ENCODE assay signal across 8 mouse cellular contexts in the genomic region with DNA sequence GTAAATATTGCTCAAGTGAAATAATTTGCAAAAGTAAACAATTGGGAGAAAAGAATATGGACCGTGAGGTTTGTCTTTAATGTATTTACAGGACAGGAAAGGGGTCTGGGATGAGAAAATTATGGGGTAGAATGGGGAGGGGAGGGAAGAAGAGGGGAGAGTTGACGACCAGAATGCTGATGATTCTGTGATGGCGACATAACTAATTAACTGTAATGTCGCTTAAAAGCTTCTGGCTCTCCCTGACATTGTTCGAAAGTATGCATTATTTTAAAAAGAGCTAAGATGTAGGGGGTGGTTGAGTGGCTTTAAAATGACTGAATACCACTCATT.
A peak's percentile ranks its signal among the peaks of the same experiment; 100 is the strongest.
DNase-seq lines count a peak whose midpoint lies in the region; ATAC-seq lines count a peak whose summit lies in the region.
"Had no signal": no experiment of that assay in that cellular context is flagged by ENCODE, and none has a peak within 500 bp of the region (broad histone marks: within the 10 kb centered on the region; RNA-seq: fewer than 3 reads in every experiment).

No protein-coding gene starts in this region.

- 0 out of 2 replicates have a peak overlapping the region, but pooled peaks have one; percentile 18 for H3K9ac ChIP-seq in kidney, embryonic 15.5 days
- H3K9ac ChIP-seq in hindbrain, embryonic 16.5 days (ENCODE audit: low read depth, low read length): peak overlapping the region; percentile 74
- H3K9ac ChIP-seq in neural tube, embryonic 12.5 days: peak overlapping the region; percentile 52; the same call in 1 of the 2 replicates

- no peak for ATAC-seq in kidney, embryonic 15.5 days (replicated peaks; ENCODE audit: low FRiP score)
- peak; percentile 34; the same call in 1 of the 2 replicates for ATAC-seq in hindbrain, embryonic 16.5 days
- ATAC-seq in neural tube, embryonic 12.5 days (ENCODE audit: low FRiP score, low read depth): peak; percentile 62

- no peak for DNase-seq in kidney, adult 9 months
- no peak for DNase-seq in forebrain, embryonic 10.5 days (ENCODE audit: extremely low spot score, low spot score)
- DNase-seq in right cerebral cortex, postnatal 10 days (ENCODE audit: low spot score in 2 of 2): no peak
- DNase-seq in adrenal gland, adult 8-10 months: no peak

- peak overlapping the region; percentile 39 for H3K4me3 ChIP-seq in kidney, embryonic 15.5 days (replicated peaks)
- peak overlapping the region; percentile 47 for H3K4me3 ChIP-seq in forebrain, embryonic 10.5 days
- peak overlapping the region; percentile 40 for H3K4me3 ChIP-seq in hindbrain, embryonic 16.5 days (ENCODE audit: low read length)
- H3K4me3 ChIP-seq in neural tube, embryonic 12.5 days: peak overlapping the region; percentile 28

- 0 out of 2 replicates have a peak overlapping the region, but pooled peaks have one; percentile 45 for H3K27ac ChIP-seq in kidney, embryonic 15.5 days
- peak overlapping the region; percentile 92 for H3K27ac ChIP-seq in forebrain, embryonic 10.5 days
- peak overlapping the region; percentile 95 for H3K27ac ChIP-seq in hindbrain, embryonic 16.5 days (ENCODE audit: low read depth, low read length)
- peak overlapping the region; percentile 86 for H3K27ac ChIP-seq in neural tube, embryonic 12.5 days

- WGBS in kidney, embryonic 15.5 days: 10% methylated on average over 5 of the region's 5 CpGs
- WGBS in forebrain, embryonic 10.5 days: 6% methylated on average over 5 of the region's 5 CpGs
- WGBS in hindbrain, embryonic 16.5 days: 2% methylated on average over 5 of the region's 5 CpGs
- WGBS in neural tube, embryonic 12.5 days: 2% methylated on average over 5 of the region's 5 CpGs

- peaks cover 7% of the 10 kb centered on the region; the same call in 1 of the 2 replicates for H3K4me1 ChIP-seq in kidney, embryonic 15.5 days
- peaks cover 43% of the 10 kb centered on the region for H3K4me1 ChIP-seq in forebrain, embryonic 10.5 days
- peaks cover 8% of the 10 kb centered on the region; the same call in 1 of the 2 replicates for H3K4me1 ChIP-seq in hindbrain, embryonic 16.5 days (ENCODE audit: control insufficient read depth, insufficient read depth, low read depth, low read length)
- peaks cover 21% of the 10 kb centered on the region for H3K4me1 ChIP-seq in neural tube, embryonic 12.5 days

- no peaks in the 10 kb centered on the region for H3K36me3 ChIP-seq in kidney, embryonic 15.5 days
- H3K36me3 ChIP-seq in forebrain, embryonic 10.5 days (replicated peaks): no peaks in the 10 kb centered on the region
- H3K36me3 ChIP-seq in hindbrain, embryonic 16.5 days (ENCODE audit: control insufficient read depth, insufficient read depth, low read length): no peaks in the 10 kb centered on the region
- H3K36me3 ChIP-seq in neural tube, embryonic 12.5 days: no peaks in the 10 kb centered on the region
- H3K36me3 ChIP-seq: G1E had no signal

- no peaks in the 10 kb centered on the region for H3K27me3 ChIP-seq in kidney, embryonic 15.5 days
- H3K27me3 ChIP-seq in forebrain, embryonic 10.5 days (ENCODE audit: poor library complexity, severe bottlenecking): no peaks in the 10 kb centered on the region
- H3K27me3 ChIP-seq in hindbrain, embryonic 16.5 days (replicated peaks; ENCODE audit: control insufficient read depth, insufficient read depth, low read length): no peaks in the 10 kb centered on the region
- H3K27me3 ChIP-seq in neural tube, embryonic 12.5 days (replicated peaks): no peaks in the 10 kb centered on the region

- no peaks in the 10 kb centered on the region for H3K9me3 ChIP-seq in kidney, embryonic 15.5 days (replicated peaks)
- H3K9me3 ChIP-seq in forebrain, embryonic 10.5 days: no peaks in the 10 kb centered on the region
- no peaks in the 10 kb centered on the region for H3K9me3 ChIP-seq in hindbrain, embryonic 16.5 days (ENCODE audit: control insufficient read depth, low read length)
- H3K9me3 ChIP-seq in neural tube, embryonic 12.5 days: no peaks in the 10 kb centered on the region

- H3K4me2 ChIP-seq in kidney, embryonic 15.5 days: peak overlapping the region; percentile 63
- peak overlapping the region; percentile 68 for H3K4me2 ChIP-seq in hindbrain, embryonic 16.5 days (ENCODE audit: low read length)
- peak overlapping the region; percentile 69 for H3K4me2 ChIP-seq in neural tube, embryonic 12.5 days (replicated peaks)

Comparison
In these comparisons a context has a peak if more than half of its experiments do, and no peak if none do; other contexts are left out.
1. H3K27ac ChIP-seq: peak in every context shown above with its lines; median percentile 95 in hindbrain, embryonic 16.5 days; 92 in forebrain, embryonic 10.5 days; 86 in neural tube, embryonic 12.5 days; 45 in kidney, embryonic 15.5 days.
2. H3K9ac ChIP-seq: peak in every context shown above with its lines; median percentile 74 in hindbrain, embryonic 16.5 days; 52 in neural tube, embryonic 12.5 days; 18 in kidney, embryonic 15.5 days.